Mouse (Mus musculus) lung, adult 2 months (tissue): ENCODE data around the gene Gtf3c3.

Experiments
- CTCF ChIP-seq: fragments of 200-500 bp; IDR thresholded peaks from 2 replicates; pipeline ENCODE4 v1.5.1; 2011; ENCODE audit warnings: mild to moderate bottlenecking, low read length, control low read depth; ENCODE audit not compliant: insufficient read depth
- POLR2A ChIP-seq: fragments of 200-500 bp; IDR thresholded peaks from 2 replicates; pipeline ENCODE4 v1.6.1; 2011; ENCODE audit warnings: low read depth, mild to moderate bottlenecking, control low read depth, low read length, borderline replicate concordance; ENCODE audit errors: extremely low read depth

DNA sequence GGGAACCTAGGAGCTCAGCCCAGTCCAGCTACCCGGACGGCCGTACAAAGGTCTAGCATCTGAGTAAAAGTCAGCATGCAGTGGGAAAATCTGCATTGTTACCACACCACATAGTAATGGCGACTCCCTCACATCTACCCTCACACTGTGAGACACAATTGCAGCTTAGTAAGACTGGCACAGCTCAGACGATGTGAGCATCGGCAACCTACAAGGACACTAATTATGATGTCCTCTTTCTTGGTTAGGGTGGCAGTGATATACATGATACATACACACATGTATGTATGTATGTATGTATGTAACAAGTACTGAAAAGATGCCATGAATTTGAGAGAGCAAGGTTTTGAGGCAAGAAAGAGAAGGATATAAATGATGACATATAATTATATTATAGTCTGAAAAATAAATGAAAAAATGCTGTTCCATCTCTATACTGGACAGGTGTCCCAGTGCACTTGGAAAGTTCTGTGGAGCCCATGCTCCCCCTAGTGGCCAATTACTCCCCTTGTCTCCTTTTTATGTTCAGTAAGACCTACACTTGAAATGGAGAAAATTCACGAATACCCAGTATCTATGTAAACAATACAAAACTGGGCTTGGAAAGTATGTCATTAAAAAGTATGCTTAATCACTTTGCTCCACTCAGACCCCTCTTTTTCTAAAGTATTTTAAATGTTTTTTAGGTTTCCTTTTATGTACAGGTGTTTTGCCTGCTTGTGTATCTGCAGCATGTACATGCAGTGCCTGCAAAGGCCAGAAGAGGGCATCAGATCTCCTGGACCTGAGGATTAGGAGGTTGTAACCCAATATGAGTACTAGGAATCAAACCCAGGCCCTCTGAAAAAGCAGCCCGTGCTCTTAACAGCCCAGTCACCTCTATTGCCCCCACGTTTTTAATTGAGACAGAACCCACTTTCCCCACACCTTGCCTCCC is 57.5 kb downstream of the Gtf3c3 start:
- TF ChIP-seq CTCF (peak; percentile 52), POLR2A (no peak)
